Mouse (Mus musculus) natural killer cell, adult 2 months (primary cell): ENCODE results near the gene Galntl6.

Experiments used
- DNase-seq, 2 experiments: peaks; one replicate each; pipeline ENCODE4 v3.0.0; 2022; ENCODE audit warnings: low spot score in 2 of 2

The Galntl6 gene

DNA sequence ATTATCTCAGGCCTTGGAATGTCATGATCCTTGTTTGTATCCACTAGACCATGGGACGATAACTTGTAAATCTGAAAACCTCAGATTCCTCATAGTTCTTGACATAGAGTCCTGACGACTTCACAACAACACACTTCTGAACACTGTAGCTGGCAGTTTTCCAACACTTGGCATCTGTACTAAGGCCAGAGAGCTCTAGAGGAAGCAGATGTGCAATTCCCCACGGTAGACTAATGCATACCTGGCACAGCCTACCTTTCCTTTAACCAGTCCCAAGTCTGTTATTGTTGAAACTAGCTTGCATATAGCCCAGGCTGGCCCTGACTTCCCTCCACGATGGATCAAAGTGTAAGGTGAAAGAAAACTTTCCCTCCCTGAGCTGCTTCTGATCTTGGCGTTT, 946.9 kb downstream of the Galntl6 start:
- DNase-seq, result no peak

DNA sequence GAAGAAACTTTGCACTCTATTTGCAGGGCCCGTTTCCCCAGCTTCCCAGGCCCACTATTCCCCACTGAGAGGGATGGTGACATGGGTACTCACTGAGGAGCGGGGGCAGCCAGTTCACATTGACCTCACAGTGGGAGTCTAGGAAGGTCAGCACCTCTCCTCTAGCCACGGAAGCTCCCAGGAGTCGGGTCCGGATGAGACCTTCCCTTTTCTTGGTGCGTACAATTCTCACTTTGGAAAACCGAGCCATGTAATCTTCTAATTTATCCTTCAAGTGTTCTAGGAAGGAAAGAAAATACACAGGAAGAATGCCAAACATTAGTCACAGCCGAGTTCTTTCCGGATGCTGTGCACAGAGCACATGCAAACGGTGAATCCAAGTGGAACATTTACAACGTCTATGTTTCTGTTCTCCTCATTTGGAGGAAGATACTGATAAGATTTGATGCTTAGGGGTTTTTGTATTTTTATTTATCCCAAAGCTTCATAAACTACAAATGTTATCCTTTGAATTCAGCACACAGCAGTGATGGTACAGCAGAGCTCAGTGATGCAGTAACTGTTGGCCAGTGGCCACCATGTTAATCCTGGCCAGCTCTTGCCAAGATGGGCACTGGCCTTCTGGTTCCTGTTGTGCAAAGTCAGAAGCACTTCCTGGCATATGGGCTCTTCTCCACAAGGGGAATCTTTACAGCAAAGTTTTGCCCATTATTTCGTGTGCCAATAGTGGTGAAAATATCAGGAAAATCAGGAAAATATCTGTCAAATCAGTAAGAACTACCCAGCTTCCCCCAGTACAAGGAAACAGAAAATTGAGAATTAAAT, 949.9 kb downstream of the Galntl6 start:
- DNase-seq, result no peak

DNA sequence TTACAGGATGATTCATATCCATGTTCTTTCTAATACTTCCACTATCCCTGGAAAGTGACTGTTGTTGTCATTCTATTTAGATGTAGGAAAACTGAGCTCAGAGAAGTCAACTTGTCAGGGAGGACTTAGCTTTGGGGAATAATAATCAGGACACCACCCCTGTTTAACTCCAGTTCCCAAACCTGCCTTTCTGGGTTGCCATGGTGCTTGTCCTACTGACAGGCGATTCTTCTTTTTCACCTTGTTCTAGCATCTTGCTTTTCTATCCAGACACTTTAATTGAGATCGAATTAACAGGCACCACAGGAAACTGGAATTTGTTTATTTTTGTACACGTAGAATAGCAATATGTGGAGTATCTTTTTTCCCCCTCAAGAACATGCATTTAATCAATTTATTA, 953.3 kb downstream of the Galntl6 start:
- no peak for DNase-seq

DNA sequence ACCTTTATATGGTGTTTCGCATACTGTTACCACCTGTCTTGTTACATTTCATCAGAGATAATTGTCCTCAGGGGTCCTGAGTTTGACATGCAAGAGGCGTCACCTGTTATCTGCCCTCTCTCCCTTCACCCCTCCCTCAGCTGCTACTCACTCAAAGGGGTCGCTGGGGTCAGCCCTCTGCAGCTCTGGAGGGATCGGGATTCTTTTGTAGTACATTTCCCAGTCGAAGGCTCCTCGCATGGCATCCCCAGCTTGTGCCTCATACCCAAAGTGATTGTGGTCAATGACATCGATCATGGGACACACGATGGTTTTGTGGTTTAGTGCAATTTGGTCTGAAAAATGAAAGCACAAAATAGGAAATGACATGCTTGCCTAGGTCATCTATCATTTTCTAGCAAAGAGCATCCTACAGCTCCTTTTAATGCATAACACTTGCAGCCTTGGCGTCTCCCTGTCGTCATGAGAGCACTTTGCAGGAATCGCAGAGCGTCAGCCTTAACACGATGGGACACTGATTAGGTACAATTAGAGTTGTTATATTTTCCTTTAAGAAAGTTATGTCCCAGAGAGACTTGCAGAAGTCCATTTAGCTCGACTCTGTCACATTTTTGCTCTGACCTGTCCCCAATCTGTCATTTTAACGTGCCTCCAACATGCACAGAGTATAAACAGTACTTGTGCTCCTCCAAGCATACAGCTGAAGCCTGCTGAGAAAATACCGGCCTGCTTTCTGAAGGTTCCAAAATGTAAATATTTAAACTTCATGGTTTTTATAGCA, 954.1 kb downstream of the Galntl6 start:
- no peak for DNase-seq

DNA sequence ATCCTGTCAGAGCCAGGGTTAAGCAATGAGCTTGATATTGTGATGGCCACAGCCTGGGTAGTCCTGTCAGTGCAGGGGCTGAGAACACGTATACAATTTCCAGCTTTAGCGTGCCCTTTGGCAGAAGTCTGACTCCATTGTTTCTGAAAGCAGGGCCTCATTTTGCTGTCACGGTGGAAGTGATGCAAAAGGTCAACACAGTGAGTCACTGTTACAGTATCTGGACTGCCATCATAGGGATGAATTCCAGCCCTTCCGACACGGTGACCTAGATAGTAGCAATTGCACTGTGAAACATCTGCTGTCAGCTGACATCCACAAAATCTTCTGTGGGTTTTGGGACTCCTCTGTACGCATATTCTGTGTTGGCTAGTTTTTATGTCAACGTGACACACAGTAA, 956.9 kb downstream of the Galntl6 start:
- no peak for DNase-seq

DNA sequence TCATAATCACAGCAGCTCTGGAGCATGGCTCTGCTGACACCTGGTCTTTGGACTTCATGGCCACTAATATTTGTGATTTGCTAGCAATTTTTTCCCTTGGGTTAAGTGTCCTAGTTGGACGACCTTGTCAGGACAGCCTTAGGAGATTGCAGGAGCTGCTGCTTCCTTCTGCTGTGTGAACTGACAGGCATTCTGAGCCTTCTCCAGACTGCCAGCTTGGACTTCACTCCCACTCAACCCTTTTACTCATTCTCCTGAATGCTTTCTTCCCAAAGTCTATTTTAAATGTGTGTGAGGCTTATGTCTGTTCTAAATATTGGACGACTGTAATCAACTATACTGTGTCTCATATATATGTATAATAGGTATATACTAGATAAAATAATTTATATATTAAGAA, 971.3 kb downstream of the Galntl6 start:
- DNase-seq, result no peak

DNA sequence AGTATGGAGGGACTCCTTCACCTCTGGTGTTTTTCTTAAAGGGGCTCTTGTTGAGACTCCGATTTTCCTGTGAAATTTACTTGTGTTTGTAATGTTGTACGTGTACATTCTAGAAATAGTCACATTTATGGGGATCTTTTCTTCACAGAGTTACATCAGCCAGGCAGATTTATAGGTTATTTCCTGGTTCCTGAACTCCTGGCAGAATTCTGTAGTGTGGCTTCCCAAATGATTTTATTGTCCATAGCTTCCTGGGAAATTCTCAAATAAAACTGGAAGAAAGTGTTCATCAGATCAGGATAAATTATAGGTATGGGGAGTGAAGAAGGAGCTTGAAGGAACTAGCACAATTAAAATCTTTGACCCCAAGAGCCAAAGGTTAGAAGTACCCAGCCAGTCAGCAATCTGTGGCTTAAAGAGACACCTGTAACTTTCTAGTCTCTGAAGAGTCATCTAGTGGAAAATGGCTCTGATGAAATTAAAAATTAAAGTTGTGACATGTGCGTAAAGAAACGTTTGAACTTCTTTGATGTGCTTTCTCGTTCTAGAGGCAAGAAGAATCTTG, 972.5 kb downstream of the Galntl6 start:
- no peak for DNase-seq

DNA sequence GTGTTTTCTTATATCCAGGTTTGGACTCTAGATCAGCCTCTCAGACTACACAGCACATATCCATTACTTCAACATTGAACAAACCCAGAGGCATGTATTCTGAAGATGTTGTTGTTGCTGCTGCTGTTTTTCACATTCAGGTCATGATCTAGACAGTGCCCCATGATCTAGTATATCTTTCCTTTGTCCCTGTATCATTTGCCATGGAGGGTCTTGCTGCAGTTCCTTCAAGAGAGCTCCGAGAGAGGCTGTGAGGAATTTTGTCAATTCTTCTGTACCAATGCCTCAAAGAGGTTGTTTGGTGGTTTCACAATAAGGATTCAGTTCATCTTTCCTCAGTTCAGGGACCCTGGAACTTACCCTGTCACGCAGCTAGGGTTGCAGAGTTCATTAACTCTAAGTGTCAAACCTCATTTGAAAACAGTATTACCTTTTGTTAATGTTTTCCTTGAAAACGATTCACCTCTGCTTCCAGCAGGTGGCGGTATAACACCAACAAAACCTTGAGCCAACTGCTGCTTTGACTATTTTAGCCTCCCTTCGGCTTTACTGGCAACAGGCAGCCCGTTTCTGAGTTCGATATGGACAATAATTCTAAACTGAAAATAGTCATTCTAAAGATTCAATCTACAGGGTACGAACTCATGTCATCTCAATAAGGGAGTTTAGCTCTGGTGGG, 973.1 kb downstream of the Galntl6 start:
- no peak for DNase-seq

DNA sequence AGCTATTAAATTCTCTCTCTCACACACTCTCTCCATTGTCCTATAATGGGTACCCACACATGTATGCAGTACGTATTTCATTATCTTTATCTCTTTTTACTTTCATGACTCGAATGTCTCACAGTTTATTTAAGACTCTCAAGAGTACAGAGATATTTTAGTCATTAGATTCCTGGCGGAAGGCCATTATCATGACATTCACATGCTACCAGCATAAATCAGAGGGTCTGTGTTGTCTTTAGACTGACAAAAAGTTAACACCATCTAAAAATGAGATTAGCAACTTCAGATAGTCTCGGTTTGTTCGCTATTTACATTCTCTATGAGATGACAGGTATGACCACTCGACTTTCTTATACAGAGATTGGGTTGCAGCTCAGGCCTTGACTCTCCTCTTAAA, 985.4 kb downstream of the Galntl6 start:
- no peak for DNase-seq

DNA sequence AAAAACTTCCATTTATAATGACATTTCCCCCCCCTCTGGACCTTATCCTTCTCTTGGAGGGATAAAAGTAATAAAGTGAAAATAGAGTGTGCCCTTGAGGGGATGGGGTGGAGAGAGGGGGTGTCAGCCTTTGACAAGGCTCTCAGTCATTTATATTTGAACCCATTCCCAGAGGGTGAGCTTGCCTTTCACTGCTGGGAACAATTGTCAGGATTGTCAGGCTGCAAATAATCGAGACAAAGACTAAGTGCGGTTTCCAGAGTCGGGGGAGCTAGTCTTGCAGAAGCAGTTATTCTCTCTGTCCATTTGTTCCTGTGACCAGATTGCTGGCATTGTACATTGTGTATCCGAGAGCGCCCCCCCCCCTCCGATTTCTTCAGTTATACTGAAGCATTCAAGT, 988.9 kb downstream of the Galntl6 start:
- DNase-seq, result no peak

DNA sequence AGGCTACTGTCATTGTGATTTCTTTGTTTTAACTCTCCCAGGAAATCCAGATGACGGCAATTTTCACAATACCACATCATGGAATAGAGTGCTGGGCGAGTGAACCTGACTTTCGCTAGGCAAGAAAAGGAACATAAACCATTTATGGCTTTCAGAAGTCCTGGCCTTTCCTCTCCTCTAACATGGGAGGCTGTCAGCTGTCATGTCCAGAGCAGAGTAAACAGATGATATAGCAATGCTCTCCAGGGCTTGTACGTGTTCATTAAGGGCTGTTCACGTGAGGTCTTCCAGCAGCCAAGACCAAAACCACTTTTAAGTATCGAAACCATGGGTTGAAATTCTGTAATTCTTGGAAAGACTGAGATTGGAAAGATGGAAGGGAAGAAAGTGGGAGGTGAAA, 989.3 kb downstream of the Galntl6 start:
- no peak for DNase-seq

DNA sequence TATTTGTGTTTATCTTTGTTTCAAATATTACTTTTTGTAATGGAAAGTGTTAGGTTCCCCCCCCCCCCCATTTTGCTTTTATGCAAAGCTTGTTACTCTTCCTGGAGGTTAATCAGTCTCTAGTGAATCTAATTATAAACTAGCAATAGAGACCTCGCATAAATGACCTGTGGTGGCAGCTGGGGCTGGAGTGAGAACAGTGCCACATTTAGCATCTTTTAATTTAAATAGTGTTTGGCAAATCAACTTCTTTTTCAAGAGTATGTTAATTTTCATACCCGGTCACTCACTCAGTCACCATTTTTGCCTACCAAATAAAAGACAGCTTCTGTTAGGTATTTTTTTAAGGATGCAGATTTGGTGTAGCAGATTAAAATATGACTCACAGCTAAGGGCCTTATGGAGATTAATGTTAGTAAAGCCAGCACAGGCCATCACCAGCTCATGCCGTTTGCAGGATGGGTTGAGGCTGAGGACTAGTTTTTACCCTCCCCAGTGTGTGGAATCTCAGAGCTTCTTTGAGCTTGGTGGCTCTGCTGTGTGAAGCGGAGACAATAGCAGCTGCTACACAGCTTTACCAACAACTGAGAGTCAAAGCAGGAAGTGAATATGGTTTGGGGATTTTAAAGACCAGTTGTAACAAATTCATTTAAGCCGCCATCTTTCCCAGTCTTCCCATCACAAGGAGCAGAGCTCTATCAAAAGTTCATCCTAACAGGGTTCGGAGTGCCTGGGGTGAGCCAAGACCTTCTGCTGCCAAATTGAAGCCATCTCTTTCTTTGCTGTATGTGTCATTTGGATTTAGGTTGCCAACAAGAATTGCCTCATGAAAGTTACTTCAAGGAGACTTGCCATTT, 990.0 kb downstream of the Galntl6 start:
- DNase-seq, result no peak

DNA sequence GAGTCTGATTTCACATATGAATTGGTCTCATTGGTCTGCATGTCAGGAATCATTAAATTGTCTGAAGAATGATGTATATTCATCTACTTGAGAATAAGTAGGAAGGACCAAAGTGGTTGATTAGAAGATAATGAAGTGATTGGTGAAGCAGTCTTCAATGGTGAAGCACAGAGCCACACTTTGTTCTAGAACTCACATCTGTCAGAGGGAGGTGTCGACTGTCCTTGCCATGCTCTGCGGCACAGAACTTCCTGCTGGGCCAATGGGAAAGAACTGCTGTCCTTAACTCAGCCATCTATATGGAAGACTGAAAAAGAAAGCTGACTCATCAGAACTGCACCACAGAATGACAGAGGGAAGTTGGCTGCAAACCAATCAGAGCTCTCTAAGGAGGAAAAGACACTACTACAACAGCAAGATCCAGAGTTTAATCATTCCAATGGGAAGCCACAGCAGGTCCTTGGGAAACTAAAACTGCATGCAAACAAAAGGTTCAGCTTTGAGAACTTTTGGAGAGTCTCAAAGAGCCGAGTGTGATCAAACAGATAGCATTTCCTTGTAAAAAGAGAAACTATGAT, 992.0 kb downstream of the Galntl6 start:
- no peak for DNase-seq

DNA sequence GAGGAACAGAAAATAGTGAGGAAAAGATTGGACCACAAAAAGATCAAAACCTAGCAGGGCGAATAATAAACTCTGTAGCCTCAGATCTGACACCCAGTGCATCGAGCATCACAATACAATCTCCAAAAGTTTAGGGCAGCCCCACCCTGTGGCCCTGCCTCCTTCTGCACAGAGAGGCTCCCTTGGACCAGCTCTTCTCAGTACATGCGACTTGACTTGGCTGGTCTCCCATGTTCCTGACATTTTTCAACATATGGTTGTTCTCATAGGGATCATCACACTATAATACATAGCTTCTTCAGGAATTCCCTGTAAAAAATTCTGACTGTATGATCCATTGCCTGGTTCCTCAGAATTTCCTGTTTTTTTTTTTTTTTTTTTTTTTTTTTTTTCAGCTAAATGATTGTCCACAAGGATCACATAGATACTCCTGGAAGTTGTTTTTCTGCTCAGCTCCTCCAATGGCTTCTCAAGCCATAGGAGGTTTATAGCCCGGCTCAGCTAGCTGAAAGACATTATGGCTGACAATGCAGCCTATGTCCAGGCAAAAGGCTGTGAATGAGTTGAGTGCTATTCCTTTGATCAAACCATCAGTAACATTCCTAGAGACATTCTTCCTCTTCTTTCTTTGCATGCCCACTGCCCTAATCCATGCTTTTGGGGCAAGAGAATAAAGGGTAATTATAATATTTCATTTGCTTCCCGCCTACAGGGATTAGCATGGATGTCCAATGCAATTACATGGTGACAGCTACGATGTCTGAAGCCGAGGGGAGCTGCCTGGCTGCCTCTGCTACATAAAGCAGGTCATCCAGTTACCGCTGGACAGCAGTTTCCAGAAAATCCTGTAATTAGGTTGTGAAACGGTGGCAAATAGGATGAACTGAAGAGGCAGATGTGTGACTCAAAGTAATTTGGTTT, 993.5 kb downstream of the Galntl6 start:
- no peak for DNase-seq

DNA sequence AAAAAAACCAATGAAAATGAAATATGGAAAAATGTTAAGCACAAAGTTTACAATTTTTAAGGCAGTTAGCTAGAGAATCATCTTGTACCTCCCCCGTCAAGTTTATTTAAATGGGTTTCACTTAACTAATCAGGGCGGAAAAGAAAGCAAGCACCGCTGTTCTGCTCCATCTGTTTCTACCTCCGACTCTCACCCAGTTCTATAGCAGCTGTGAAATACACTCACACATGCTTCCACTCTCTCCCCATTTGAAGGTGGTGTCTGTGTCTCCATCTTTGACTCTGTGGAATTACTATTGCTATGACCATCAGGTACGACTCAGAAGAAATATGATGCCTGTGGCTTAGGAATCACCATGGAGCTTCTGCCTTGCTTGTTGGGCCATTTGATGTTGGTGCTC, 1019.1 kb downstream of the Galntl6 start:
- no peak for DNase-seq

DNA sequence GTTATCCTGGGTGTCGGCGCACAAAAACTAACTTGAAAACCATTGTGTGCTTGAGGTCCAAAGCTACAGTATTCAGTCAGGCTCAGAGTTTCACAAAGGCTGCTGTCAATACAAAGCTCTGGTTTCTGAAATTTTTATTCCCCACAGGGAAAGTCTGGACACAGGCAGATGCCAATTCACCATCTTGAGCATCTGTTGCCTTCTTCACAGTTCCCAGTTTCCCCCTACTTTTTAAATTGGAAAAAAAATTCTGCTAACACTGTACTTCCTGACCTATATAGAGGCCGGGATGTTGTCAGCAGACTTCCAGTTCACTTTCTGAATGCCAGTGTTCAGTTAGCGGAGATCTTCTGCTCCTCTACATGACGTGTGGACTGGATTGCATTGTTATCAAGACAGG, 1020.3 kb downstream of the Galntl6 start:
- no peak for DNase-seq

DNA sequence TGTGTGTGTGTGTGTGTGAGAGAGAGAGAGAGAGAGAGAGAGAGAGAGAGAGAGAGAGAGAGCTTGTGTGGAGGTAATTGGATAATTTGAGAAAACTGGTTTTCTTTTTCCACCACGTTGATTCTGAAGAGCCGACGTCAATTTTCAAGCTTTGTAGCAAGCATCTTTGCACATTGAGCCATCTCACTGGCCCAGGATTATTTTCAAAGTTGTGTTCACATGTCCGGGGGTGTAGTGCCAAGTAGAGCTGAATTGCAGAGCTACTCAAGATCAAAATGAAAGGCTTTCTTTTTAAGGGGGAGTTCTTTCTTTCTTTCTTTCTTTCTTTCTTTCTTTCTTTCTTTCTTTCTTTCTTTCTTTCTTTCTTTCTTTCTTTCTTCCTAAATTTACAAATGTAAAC, 1022.3 kb downstream of the Galntl6 start:
- no peak for DNase-seq

DNA sequence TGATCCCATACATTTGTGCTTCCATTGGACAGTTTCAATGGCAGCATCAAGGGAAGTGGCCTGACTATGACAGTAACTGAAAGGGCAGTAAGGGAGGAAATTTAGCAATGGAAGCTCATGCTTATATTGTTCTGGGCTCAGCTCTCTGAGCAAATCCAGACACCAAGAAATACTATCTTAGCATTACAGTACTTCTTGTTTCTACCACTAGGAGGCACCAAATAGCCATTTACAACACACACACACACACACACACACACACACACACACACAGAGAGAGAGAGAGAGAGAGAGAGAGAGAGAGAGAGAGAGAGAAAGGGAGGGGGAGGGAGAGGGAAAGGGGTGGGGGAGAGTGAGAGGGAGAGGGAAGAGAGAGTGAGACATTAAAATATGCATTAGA, 1023.6 kb downstream of the Galntl6 start:
- no peak for DNase-seq

DNA sequence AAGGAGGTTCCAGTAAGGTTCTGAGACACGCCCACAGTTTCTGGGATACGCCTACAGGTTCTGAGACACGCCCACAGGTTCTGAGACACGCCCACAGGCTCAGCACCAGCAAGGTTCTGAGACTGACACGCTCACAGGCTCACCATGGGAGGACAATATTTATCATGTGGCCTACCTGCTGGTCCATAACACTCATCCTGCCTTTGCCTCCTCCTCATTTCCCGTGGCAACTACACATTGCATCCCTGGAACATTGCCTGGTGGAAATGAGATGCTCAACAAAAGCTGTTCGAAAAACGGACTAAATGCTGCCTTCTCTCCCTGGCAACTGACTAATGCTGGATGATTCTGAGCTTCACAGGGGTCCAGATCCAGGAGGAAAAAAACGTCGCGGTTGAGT, 1033.0 kb downstream of the Galntl6 start:
- DNase-seq, result no peak

DNA sequence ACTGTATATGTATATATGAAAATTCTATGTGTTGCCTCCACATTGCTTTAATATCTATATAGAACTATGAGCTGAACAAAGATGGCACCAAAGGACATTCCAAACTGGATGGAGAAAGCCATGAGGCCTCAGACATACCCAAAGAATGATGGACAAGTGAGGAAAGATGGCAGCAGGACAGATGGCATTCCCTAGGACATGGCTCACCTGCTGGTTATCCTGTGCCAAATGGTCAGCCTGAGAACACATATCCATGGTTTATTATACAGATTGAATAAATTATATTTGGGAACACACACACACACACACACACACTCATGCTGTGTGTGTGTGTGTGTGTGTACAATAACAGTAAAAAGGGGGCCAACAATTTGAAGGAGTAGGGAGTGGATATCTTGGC, 1063.4 kb downstream of the Galntl6 start:
- DNase-seq, result no peak
